Mouse (Mus musculus) embryonic facial prominence, embryonic 13.5 days (tissue): ENCODE measurements around the gene 5730522E02Rik. TPM values are rescaled to one million over a fixed set of nuclear protein-coding genes. Genes with fewer than 3 reads are reported as not detected.

Experiments used
- microRNA-seq: library from miRNA; unstranded; fragments of <30 nt; microRNA quantifications from one replicate; pipeline ENCODE4, GENCODE M21; 2016
- polyA plus RNA-seq: library from polyadenylated mRNA; unstranded; fragments of >200 nt; fragmentation: Nextera tagmentation; extraction: Ambion mirVana; gene quantifications from 2 replicates; pipeline ENCODE4 v1.2.1, GENCODE M21; 2015

5730522E02Rik gene
- polyA plus RNA-seq, 1 experiment from 2014 or later, result 7.8 TPM

Small RNA genes within 50 kb of the gene (microRNA-seq; reads per million reads assigned to microRNA genes)
- gene Mir6372, result not detected

Other genes starting within 250 kb of the 5730522E02Rik start
- gene Fancl, start 175.4 kb upstream of the 5730522E02Rik start, polyA plus RNA-seq, result 27.1 and 28.2 TPM in 2 replicates